Mouse (Mus musculus): ENCODE results near the gene Spire2. TPM values are rescaled to one million over a fixed set of nuclear protein-coding genes. Genes with fewer than 3 reads are reported as not detected.

Spire2 gene
- total RNA-seq, 1 experiment from 2014 or later = 0.23 TPM

- ATAC-seq (ENCODE audit: extremely low read depth, insufficient number of reproducible peaks, low FRiP score, poor library complexity, severe bottlenecking) = peak; percentile 79
These were observed 41.1 kb downstream of the Spire2 start, which contains the start of gene Tcf25 for GRCm38 (mm10) chr8:123373403-123374238. TSS of gene Tcf25 (plus strand) at chr8:123373753.

GRCm38 (mm10) chr8:123374239-123374578 lies 41.7 kb downstream of the Spire2 start:
- peak; percentile 78 for ATAC-seq (ENCODE audit: extremely low read depth, insufficient number of reproducible peaks, low FRiP score, poor library complexity, severe bottlenecking)

- no peak for ATAC-seq (ENCODE audit: extremely low read depth, insufficient number of reproducible peaks, low FRiP score, poor library complexity, severe bottlenecking)
These were observed 43.2 kb downstream of the Spire2 start for GRCm38 (mm10) chr8:123375701-123376100.

GRCm38 (mm10) chr8:123376106-123376505 lies 43.6 kb downstream of the Spire2 start:
- ATAC-seq (ENCODE audit: extremely low read depth, insufficient number of reproducible peaks, low FRiP score, poor library complexity, severe bottlenecking) = no peak

GRCm38 (mm10) chr8:123381711-123382110 lies 49.2 kb downstream of the Spire2 start:
- no peak for ATAC-seq (ENCODE audit: extremely low read depth, insufficient number of reproducible peaks, low FRiP score, poor library complexity, severe bottlenecking)

- ATAC-seq (ENCODE audit: extremely low read depth, insufficient number of reproducible peaks, low FRiP score, poor library complexity, severe bottlenecking) = no peak
These were observed 50.0 kb downstream of the Spire2 start for GRCm38 (mm10) chr8:123382516-123382915.

GRCm38 (mm10) chr8:123384883-123385540 lies 52.5 kb downstream of the Spire2 start:
- 0 out of 2 replicates have a peak, but pooled peaks have one; percentile 27 for ATAC-seq (ENCODE audit: extremely low read depth, insufficient number of reproducible peaks, low FRiP score, poor library complexity, severe bottlenecking)

GRCm38 (mm10) chr8:123387041-123387440 lies 54.5 kb downstream of the Spire2 start:
- ATAC-seq (ENCODE audit: extremely low read depth, insufficient number of reproducible peaks, low FRiP score, poor library complexity, severe bottlenecking) = no peak

- ATAC-seq (ENCODE audit: extremely low read depth, insufficient number of reproducible peaks, low FRiP score, poor library complexity, severe bottlenecking) = no peak
These were observed 55.3 kb downstream of the Spire2 start for GRCm38 (mm10) chr8:123387801-123388200.

GRCm38 (mm10) chr8:123389026-123389425 lies 56.5 kb downstream of the Spire2 start:
- ATAC-seq (ENCODE audit: extremely low read depth, insufficient number of reproducible peaks, low FRiP score, poor library complexity, severe bottlenecking) = no peak

- ATAC-seq (ENCODE audit: extremely low read depth, insufficient number of reproducible peaks, low FRiP score, poor library complexity, severe bottlenecking) = no peak
These were observed 65.8 kb downstream of the Spire2 start for GRCm38 (mm10) chr8:123398308-123398707.

- ATAC-seq (ENCODE audit: extremely low read depth, insufficient number of reproducible peaks, low FRiP score, poor library complexity, severe bottlenecking) = no peak
These were observed 69.4 kb downstream of the Spire2 start for GRCm38 (mm10) chr8:123401936-123402335.

- ATAC-seq (ENCODE audit: extremely low read depth, insufficient number of reproducible peaks, low FRiP score, poor library complexity, severe bottlenecking) = no peak
These were observed 70.3 kb downstream of the Spire2 start for GRCm38 (mm10) chr8:123402730-123403326.

- ATAC-seq (ENCODE audit: extremely low read depth, insufficient number of reproducible peaks, low FRiP score, poor library complexity, severe bottlenecking) = no peak
These were observed 72.0 kb downstream of the Spire2 start for GRCm38 (mm10) chr8:123404521-123404920.

- ATAC-seq (ENCODE audit: extremely low read depth, insufficient number of reproducible peaks, low FRiP score, poor library complexity, severe bottlenecking) = peak; percentile 47
These were observed 74.3 kb downstream of the Spire2 start, which contains the start of gene Mc1r for GRCm38 (mm10) chr8:123406786-123407185. TSS of gene Mc1r (plus strand) at chr8:123407107.

- ATAC-seq (ENCODE audit: extremely low read depth, insufficient number of reproducible peaks, low FRiP score, poor library complexity, severe bottlenecking) = no peak
These were observed 75.1 kb downstream of the Spire2 start for GRCm38 (mm10) chr8:123407612-123408011.

GRCm38 (mm10) chr8:123408586-123409544 lies 76.4 kb downstream of the Spire2 start:
- ATAC-seq (ENCODE audit: extremely low read depth, insufficient number of reproducible peaks, low FRiP score, poor library complexity, severe bottlenecking) = no peak

- ATAC-seq (ENCODE audit: extremely low read depth, insufficient number of reproducible peaks, low FRiP score, poor library complexity, severe bottlenecking) = no peak
These were observed 77.6 kb downstream of the Spire2 start for GRCm38 (mm10) chr8:123410049-123410587.

All from neutrophil, adult 5-6 weeks (primary cell).